Mouse (Mus musculus) ES-E14 (cell line): ENCODE measurements around the gene BC049762. TPM values are rescaled to one million over a fixed set of nuclear protein-coding genes. Genes with fewer than 3 reads are reported as not detected.

ENCODE experiments used
- DNase-seq: peaks from one replicate; pipeline ENCODE4 v3.0.0-alpha.2; 2013; ENCODE audit warnings: low read depth, low spot score
- H3K27ac ChIP-seq: 2 replicates; pipeline ENCODE4 v1.5.1; 2012; ENCODE audit warnings: low read depth, mild to moderate bottlenecking, low read length, moderate library complexity, mixed read lengths; ENCODE audit not compliant: poor library complexity, insufficient read depth, severe bottlenecking
- H3K36me3 ChIP-seq: 2 replicates; pipeline ENCODE4 v1.6.1; 2012; ENCODE audit warnings: mild to moderate bottlenecking, low read length, moderate library complexity, mixed read lengths; ENCODE audit not compliant: control insufficient read depth, poor library complexity, insufficient read depth, severe bottlenecking
- H3K4me1 ChIP-seq, 2 experiments: fragments of 150-350 bp in 1 of 2; sonication (generic) in 1 of 2; 2 replicates each; pipeline ENCODE4 v1.6.1; 2012; ENCODE audit warnings: low read length in 2 of 2, mild to moderate bottlenecking in 1 of 2, mixed read lengths in 1 of 2; ENCODE audit not compliant: control insufficient read depth in 2 of 2, insufficient read depth in 2 of 2, poor library complexity in 1 of 2
- H3K4me3 ChIP-seq, 2 experiments: fragments of 150-350 bp in 1 of 2; sonication (generic) in 1 of 2; 2 replicates each; pipeline ENCODE4 v1.5.1; 2012; ENCODE audit warnings: low read length in 2 of 2, low read depth in 1 of 2, mild to moderate bottlenecking in 1 of 2, mixed read lengths in 1 of 2; ENCODE audit not compliant: insufficient read depth in 1 of 2, poor library complexity in 1 of 2, severe bottlenecking in 1 of 2
- H3K9ac ChIP-seq: 2 replicates; pipeline ENCODE4 v1.6.1; 2012; ENCODE audit warnings: low read depth, mild to moderate bottlenecking, low read length, mixed read lengths; ENCODE audit not compliant: poor library complexity, insufficient read depth, severe bottlenecking
- H3K9me3 ChIP-seq: fragments of 150-350 bp; sonication (generic); 2 replicates; pipeline ENCODE4 v1.6.1; 2012; ENCODE audit warnings: low read depth, mild to moderate bottlenecking, low read length; ENCODE audit not compliant: control insufficient read depth, insufficient read depth
- CHD2 ChIP-seq: IDR thresholded peaks from 2 replicates; pipeline ENCODE4 v1.6.1; 2014; ENCODE audit warnings: mild to moderate bottlenecking, low read depth, low read length, inconsistent platforms
- HCFC1 ChIP-seq: IDR thresholded peaks from 2 replicates; pipeline ENCODE4 v1.6.1; 2012; ENCODE audit warnings: low read length, inconsistent platforms, borderline replicate concordance; ENCODE audit not compliant: insufficient read depth
- MAFK ChIP-seq: IDR thresholded peaks from 2 replicates; pipeline ENCODE4 v1.6.1; 2014; ENCODE audit warnings: mild to moderate bottlenecking, low read depth, low read length, inconsistent platforms; ENCODE audit not compliant: insufficient read depth
- ZC3H11A ChIP-seq: IDR thresholded peaks from 2 replicates; pipeline ENCODE4 v1.6.1; 2012; ENCODE audit warnings: low read depth, mild to moderate bottlenecking, inconsistent platforms, low read length, borderline replicate concordance
- ZNF384 ChIP-seq: IDR thresholded peaks from 2 replicates; pipeline ENCODE4 v1.6.1; 2012; ENCODE audit warnings: low read depth, low read length, inconsistent platforms
- in situ Hi-C, 2 experiments: fragments of 600-800 bp; cut with MboI; formaldehyde crosslinking; loops; one replicate each; pipeline ENCODE4 v1.15.1; 2025; ENCODE audit warnings: low sequenced_read_pairs in 2 of 2, inconsistent platforms in 1 of 2; ENCODE audit not compliant: unreplicated experiment in 2 of 2
- total RNA-seq: library from RNA; depleted of rRNA; stranded (reverse); fragments of 300-350 nt; gene quantifications from 2 replicates; pipeline ENCODE4 v1.2.3, GENCODE M21; 2012

BC049762 gene
- total RNA-seq, 1 experiment, result 0.31 TPM

DNA sequence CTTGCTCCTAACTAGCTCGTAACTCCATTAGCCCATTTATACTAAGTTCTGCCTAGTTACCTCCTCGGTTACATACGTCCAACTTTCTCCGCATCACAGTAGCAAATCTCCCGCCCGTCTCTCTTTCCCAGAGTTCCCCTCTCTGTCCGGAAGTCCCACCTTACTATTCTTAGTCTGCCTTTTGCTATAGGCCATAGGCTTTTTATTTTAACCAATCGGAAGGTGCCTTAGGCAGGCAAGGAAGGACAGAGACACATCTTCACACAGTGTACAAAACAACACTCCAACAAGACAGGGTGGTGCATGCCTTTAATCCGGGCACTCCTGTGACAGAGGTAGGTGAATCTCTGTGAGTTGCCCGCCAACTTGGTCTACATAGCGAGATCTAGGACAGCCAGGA is 42.5 kb downstream of the BC049762 start, which contains the start of gene Gm12569:
Gm12569 (plus strand) TSS at position 166 of the 400 bp plus-strand sequence.
- in situ Hi-C loops, result no loop called here
- H3K9ac ChIP-seq, result peak within 1 kb of the TSS; percentile 85
- peaks cover 8% of the 10 kb centered on the region; the same call in 1 of the 2 replicates for H3K36me3 ChIP-seq
- peak within 1 kb of the TSS; percentile 34 for H3K27ac ChIP-seq
- peak; percentile 53; the same call in 1 of the 2 replicates for TF ChIP-seq CHD2
- no peak for TF ChIP-seq ZNF384
- DNase-seq, result peak; percentile 73
- no peaks in the 10 kb centered on the region for H3K9me3 ChIP-seq
- peak within 1 kb of the TSS; percentile 73 to 77 for H3K4me3 ChIP-seq
- peaks cover 3 to 6% of the 10 kb centered on the region in 2 experiments; a peak in 3 of 4 replicates for H3K4me1 ChIP-seq

DNA sequence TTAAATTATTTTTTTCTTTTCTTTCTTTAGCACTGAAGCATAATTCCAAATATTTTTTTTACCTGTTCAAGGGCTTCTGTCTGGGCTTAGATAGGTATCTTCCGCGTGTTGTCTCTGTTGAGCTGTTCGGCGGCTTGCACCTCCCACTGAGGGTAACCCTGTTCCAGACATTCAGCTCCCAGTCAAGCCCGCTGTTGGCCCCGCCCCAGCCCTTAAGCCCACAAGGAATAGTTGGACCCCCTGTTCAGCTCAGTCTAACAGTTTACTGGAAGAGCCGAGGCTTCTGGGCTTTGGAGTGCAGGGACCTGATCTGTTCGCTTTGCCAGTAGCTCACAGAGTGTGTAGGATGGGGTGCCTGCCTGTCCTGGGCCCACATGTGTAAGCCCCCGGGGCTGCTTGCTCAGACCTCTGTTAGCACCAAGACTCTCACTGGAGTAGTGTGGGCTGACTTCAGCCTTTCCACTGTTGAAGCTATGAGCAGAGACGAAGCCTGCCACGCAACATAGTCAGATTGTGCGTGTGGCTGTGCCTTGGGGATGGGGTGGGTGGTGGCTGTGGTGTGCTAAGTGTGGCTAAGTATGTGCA is 43.4 kb downstream of the BC049762 start:
- peak; percentile 55 for DNase-seq

DNA sequence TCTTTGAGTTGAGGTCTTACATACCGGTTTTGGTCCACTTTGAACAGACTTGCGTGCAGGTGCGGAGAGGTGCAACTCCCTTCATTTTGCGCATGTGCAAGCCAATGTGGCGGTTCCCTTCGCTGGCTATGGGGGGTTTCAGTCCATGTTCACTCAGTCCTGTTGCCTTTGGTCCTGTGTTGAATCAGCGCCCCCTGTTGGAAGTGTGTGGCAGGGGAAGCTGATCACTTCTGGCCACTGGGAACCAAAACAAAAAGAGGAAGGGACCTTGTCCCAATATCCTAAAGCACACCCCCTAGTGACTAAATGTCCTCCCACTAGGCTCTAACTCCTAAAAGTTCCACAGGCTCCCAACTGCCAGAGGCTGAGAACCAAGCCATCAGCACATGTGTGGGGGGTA is 48.8 kb downstream of the BC049762 start:
- DNase-seq, result peak; percentile 57
- in situ Hi-C loops, result no loop called here
- H3K4me3 ChIP-seq, result 0 out of 4 replicates have a peak overlapping the region, but pooled peaks of 1 of the 2 experiments have one; percentile 1
- no peak overlapping the region; the same call in 1 of the 2 replicates for H3K9ac ChIP-seq
- H3K4me1 ChIP-seq, result peaks cover 2% of the 10 kb centered on the region in 2 experiments; a peak in 2 of 4 replicates
- H3K36me3 ChIP-seq, result peaks cover 18% of the 10 kb centered on the region; the same call in 1 of the 2 replicates
- H3K9me3 ChIP-seq, result no peaks in the 10 kb centered on the region
- TF ChIP-seq HCFC1 (no peak), CHD2 (no peak), MAFK (no peak), ZC3H11A (no peak), ZNF384 (no peak)
- H3K27ac ChIP-seq, result no peak overlapping the region

More for the DNA sequence above, 43.4 kb downstream of the BC049762 start:
- Histone ChIP-seq H3K9me3 (no peaks in the 10 kb centered on the region), H3K36me3 (peaks cover 8% of the 10 kb centered on the region; the same call in 1 of the 2 replicates), H3K4me1 (peaks cover 3 to 6% of the 10 kb centered on the region in 2 experiments; a peak in 3 of 4 replicates), H3K9ac (peak overlapping the region; percentile 85), H3K4me3 (peak overlapping the region; percentile 73 to 77), H3K27ac (peak overlapping the region; percentile 34)
- in situ Hi-C loops, result no loop called here
- TF ChIP-seq ZNF384 (no peak), MAFK (no peak), HCFC1 (0 out of 2 replicates have a peak, but pooled peaks have one; percentile 34)

DNA sequence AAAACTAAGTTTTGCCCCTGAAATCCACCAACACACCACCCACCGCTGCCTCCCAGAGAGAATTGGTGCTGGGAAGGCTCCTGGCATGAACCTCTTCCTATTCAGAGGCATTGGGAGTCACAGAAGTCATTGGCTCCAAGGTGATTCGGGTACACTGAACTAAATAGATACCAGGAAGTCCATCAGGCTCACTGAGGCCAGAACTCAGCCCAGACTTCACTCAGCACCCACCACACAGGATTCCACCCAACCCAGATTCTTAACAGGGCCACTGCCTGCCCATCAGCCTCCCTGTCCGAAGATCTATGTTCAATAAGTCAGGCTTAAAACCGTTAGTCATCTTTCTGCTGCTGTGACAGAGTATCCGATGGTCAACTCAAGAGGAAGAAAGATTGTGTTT is 51.4 kb downstream of the BC049762 start:
- in situ Hi-C loops, result no loop called here
- Histone ChIP-seq H3K9me3 (no peaks in the 10 kb centered on the region), H3K4me3 (no peak overlapping the region), H3K36me3 (peaks cover 13% of the 10 kb centered on the region; the same call in 1 of the 2 replicates), H3K4me1 (no peaks in the 10 kb centered on the region), H3K27ac (no peak overlapping the region), H3K9ac (no peak overlapping the region)
- no peak for DNase-seq
- TF ChIP-seq MAFK, result no peak
- TF ChIP-seq ZC3H11A, result no peak
- TF ChIP-seq HCFC1, result no peak
- TF ChIP-seq CHD2, result no peak
- no peak for TF ChIP-seq ZNF384

DNA sequence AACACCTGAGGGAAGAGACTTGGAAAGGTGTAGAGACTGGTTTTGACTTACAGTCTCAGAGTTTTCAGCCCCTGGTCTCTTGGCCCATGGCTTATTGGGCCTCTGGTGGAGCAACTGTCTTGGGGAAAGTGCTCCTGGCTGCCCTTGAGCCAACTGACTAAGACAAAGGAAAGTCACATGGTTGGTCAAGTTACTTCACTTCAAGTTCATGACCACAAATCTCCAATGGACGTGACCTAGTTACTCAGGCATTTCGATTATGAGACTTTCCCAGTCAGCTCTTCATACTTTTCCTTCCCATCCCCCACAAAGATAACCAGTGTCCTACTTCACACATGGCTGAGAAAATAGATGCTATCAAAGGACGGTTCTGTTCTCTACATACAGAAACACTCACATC is 55.1 kb downstream of the BC049762 start:
- Histone ChIP-seq H3K36me3 (peaks cover 7% of the 10 kb centered on the region; the same call in 1 of the 2 replicates), H3K27ac (no peak overlapping the region), H3K9ac (no peak overlapping the region), H3K4me1 (no peaks in the 10 kb centered on the region), H3K4me3 (no peak overlapping the region), H3K9me3 (no peaks in the 10 kb centered on the region)
- TF ChIP-seq HCFC1, result no peak
- TF ChIP-seq CHD2, result no peak
- no peak for TF ChIP-seq MAFK
- no peak for TF ChIP-seq ZC3H11A
- TF ChIP-seq ZNF384, result no peak
- DNase-seq, result no peak
- in situ Hi-C loops, result no loop called here
